Mouse (Mus musculus): ENCODE measurements around the gene Hist1h2ad.
"Not testable (repeated sequence)": the region's sequence is repeated elsewhere in the genome, so short reads cannot be mapped to it uniquely, and the experiment has no call there.

Hist1h2ad gene

GRCm38 (mm10) chr13:23541497-23541896 is 32.7 kb upstream of the Hist1h2ad start:
- DNase-seq (ENCODE audit: extremely low spot score) = no peak

GRCm38 (mm10) chr13:23542225-23542980 is 31.8 kb upstream of the Hist1h2ad start:
- DNase-seq (ENCODE audit: extremely low spot score) = not testable (repeated sequence)

DNA sequence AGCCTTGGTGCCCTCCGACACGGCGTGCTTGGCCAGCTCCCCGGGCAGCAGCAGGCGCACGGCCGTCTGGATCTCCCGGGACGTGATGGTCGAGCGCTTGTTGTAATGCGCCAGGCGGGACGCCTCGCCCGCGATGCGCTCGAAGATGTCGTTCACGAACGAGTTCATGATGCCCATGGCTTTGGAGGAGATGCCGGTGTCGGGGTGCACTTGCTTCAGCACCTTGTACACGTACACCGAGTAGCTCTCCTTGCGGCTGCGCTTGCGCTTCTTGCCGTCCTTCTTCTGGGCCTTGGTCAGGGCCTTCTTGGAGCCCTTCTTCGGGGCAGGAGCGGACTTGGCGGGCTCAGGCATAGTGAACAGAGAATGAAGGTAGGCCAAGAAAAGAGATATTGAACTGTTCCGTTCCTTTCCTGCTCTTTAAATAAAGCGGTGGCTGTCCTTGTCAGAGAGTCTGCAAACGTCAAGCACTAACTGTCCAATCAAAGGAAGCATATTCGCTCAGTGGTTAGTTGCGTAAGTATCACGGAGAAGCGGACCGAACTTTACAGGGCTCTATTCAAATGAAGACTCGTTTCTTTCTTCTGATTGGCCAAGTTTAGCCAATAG is 31.1 kb upstream of the Hist1h2ad start, which contains the start of gene Hist1h2bh:
Gene Hist1h2bh, minus strand, starts transcription at position 394 of the 609 bp plus-strand sequence.
- DNase-seq (ENCODE audit: extremely low spot score) = peak; percentile 91

DNA sequence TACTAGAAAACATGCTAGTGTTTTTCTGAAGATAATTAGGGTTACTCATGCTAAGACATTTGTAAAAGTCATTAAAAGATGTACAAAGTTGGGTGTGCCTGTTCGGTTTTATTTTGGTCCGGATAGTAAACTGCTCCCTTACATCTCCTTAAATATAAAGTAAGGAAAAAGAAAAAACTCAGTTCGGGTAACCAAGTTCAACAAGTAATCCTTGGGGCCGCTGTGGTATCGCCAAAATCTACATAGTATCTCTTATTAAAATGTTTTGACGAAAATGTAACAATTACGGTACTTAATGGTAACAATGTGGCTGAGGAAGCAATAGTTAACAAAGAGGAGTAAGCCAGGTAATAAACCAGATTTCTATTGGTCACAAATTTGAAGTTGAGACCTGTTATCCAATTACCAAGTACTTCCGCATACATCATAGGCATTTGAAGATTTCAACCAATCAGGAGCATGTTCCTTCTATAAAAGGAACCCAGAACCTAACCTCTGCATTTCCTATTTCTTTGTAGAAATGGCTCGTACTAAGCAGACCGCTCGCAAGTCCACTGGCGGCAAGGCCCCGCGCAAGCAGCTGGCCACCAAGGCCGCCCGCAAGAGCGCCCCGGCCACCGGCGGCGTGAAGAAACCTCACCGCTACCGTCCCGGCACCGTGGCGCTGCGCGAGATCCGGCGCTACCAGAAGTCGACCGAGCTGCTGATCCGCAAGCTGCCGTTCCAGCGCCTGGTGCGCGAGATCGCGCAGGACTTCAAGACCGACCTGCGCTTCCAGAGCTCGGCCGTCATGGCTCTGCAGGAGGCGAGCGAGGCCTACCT is 30.0 kb upstream of the Hist1h2ad start, which contains the start of gene Hist1h3f:
Gene Hist1h3f, plus strand, starts transcription at position 88 of the 822 bp plus-strand sequence.
- peak; percentile 91 for DNase-seq (ENCODE audit: extremely low spot score)

GRCm38 (mm10) chr13:23544787-23545120 is 29.4 kb upstream of the Hist1h2ad start:
- DNase-seq (ENCODE audit: extremely low spot score) = not testable (repeated sequence)

DNA sequence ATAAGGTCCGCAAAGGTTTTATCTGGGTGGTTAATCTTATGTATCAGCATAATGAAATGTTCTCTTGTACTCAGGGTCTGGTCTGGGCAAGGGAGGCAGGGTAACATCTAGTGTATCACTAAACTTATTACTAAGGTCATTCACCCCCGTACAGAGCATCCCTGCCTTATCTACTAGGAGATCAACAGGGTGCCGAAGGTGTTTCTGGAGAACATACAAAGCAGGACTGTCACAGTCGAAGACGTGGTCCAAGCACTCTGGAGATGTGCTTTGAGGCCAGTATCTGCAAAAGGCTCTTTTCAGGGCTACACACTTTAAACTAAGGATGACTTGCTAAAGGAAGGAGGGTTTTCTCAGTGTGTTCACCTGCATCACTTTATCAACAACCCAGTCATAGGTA is 27.5 kb upstream of the Hist1h2ad start:
- DNase-seq (ENCODE audit: extremely low spot score) = no peak

GRCm38 (mm10) chr13:23550761-23551145 is 23.4 kb upstream of the Hist1h2ad start:
- peak; percentile 76 for DNase-seq (ENCODE audit: extremely low spot score)

DNA sequence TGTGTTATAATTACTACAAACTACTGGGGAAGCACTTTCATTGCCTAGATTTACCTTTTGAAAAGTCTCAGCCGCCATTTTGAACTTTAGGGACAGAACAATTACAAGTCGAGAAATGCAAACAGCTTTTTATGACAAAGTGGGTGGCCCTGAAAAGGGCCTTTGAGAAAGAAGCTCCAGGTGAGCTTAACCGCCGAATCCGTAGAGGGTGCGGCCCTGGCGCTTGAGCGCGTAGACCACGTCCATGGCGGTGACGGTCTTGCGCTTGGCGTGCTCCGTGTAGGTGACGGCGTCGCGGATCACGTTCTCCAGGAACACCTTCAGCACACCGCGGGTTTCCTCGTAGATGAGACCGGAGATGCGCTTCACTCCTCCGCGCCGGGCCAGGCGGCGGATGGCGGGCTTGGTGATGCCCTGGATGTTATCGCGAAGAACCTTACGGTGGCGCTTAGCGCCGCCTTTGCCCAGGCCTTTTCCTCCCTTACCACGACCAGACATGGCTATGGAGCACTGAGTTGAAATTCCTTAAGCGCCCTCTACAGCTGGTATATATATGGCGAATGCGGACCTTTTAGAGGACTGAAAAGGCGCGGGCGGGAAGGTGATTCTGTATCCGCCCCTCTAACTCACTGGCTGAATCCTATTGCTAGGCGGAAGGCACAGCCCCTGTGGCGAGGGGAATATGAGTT is 22.9 kb upstream of the Hist1h2ad start, which contains the start of gene Hist1h4f:
Gene Hist1h4f, minus strand, starts transcription at position 503 of the 689 bp plus-strand sequence.
- peak; percentile 97 for DNase-seq (ENCODE audit: extremely low spot score)

GRCm38 (mm10) chr13:23551931-23552914 is 22.0 kb upstream of the Hist1h2ad start:
- no peak for DNase-seq (ENCODE audit: extremely low spot score)

- no peak for DNase-seq (ENCODE audit: extremely low spot score)
Measured at GRCm38 (mm10) chr13:23552962-23553361, 21.2 kb upstream of the Hist1h2ad start, which contains the start of gene Hist1h1d. Gene Hist1h1d, plus strand, starts transcription at chr13:23553262.

- DNase-seq (ENCODE audit: extremely low spot score) = no peak
Measured at GRCm38 (mm10) chr13:23554393-23554792, 19.8 kb upstream of the Hist1h2ad start.

- DNase-seq (ENCODE audit: extremely low spot score) = peak; percentile 96
Measured at GRCm38 (mm10) chr13:23554925-23555838, 19.0 kb upstream of the Hist1h2ad start.

GRCm38 (mm10) chr13:23555839-23556416 is 18.3 kb upstream of the Hist1h2ad start:
- peak; percentile 92 for DNase-seq (ENCODE audit: extremely low spot score)

DNA sequence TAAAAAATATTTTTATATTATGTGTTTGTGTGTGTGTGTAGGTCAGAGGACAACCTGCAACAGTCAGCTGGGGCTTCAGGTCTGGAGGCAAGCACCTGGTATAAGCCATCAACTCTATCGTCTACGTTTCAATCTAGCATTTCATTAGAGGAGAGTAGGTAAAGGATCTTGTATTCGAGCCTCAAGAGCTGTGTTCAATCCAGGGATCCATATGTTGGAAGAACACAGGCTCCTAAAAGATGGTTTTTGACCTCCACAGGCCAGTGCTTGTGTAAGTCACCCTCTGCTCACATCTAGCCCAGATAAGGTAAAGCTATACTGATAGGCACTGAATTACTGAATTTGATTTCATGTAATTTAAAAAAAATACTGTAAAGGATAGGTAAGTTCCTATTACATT is 17.3 kb upstream of the Hist1h2ad start:
- no peak for DNase-seq (ENCODE audit: extremely low spot score)

- not testable (repeated sequence) for DNase-seq (ENCODE audit: extremely low spot score)
Measured at GRCm38 (mm10) chr13:23560699-23561098, 13.5 kb upstream of the Hist1h2ad start.

- not testable (repeated sequence) for DNase-seq (ENCODE audit: extremely low spot score)
Measured at GRCm38 (mm10) chr13:23561531-23561882, 12.7 kb upstream of the Hist1h2ad start.

DNA sequence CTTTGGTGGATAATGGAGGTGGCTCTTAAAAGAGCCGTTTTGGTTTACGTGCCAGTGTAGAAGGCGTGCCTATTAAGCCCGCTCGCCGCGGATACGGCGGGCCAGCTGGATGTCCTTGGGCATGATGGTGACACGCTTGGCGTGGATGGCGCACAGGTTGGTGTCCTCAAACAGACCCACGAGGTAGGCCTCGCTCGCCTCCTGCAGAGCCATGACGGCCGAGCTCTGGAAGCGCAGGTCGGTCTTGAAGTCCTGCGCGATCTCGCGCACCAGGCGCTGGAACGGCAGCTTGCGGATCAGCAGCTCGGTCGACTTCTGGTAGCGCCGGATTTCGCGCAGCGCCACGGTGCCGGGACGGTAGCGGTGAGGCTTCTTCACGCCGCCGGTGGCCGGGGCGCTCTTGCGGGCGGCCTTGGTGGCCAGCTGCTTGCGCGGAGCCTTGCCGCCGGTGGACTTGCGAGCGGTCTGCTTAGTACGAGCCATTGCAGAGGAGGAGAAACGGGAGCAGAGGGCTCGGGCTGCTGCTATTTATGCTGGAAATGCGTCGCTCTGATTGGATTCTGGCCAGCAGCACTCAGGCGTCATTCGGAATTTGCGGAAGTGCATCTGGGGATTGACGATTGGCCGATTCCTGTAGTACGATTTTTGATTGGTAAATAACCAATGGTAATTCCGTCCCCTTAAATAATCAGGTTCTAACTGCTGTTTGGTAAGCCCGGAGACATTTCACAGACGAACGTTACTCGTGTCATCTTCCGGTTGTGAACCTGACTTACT is 12.1 kb upstream of the Hist1h2ad start, which contains the start of gene Hist1h3e:
Gene Hist1h3e, minus strand, starts transcription at position 487 of the 777 bp plus-strand sequence.
- DNase-seq (ENCODE audit: extremely low spot score) = peak; percentile 98

Data from embryo, embryonic 9.5 days (tissue).